Mouse (Mus musculus) thymus, postnatal 14 days (tissue): Measurements from ENCODE around the gene Olfr813.
"Not testable (repeated sequence)": the region's sequence is repeated elsewhere in the genome, so short reads cannot be mapped to it uniquely, and the experiment has no call there.

Experiments used
- DNase-seq: peaks from one replicate; pipeline ENCODE4 v3.0.0; 2021

Gene Olfr813

GRCm38 (mm10) chr10:129855067-129855466, at the start of gene Olfr813:
Gene Olfr813 (plus strand): TSS chr10:129855367.
- DNase-seq = no peak

DNA sequence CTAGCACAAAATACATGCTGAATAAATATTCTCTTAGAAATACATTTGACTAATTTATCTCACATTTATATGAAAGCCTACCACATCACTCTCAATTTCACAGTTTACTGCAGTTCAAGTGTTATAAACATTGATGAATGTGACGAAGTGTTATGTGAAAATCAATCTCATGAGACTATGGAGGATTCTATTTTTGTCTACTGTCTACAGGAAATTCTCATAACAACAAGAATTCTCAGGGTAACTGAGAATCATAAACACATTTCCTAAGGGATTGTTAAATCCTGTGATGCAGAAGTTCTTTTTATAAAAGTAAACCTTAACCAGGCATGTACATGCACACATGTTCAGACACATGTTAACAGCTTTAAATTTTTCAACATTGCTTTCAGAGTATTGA, 9.2 kb upstream of the Olfr813 start, which contains the start of gene Olfr812:
Gene Olfr812 (minus strand): TSS at position 101 of the 400 bp plus-strand sequence.
- no peak for DNase-seq

DNA sequence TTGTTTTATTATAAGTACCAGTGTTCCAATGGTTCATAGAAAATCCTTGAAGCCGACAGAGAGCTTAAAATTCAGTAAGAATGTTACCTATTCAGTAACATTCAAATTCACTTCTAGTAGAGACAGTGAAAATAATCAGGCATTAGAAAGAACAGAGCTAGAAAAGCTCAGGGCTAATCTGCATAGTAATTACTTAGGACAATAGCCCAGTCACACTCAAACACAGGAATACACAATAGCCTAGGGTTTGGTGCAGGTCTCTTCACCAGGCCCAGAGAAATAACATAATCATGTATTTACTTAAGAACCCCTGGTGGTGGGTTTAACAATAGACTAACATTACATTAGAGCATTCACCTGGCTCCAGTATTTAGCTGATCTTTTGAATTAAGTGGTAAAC, 7.8 kb upstream of the Olfr813 start:
- no peak for DNase-seq

DNA sequence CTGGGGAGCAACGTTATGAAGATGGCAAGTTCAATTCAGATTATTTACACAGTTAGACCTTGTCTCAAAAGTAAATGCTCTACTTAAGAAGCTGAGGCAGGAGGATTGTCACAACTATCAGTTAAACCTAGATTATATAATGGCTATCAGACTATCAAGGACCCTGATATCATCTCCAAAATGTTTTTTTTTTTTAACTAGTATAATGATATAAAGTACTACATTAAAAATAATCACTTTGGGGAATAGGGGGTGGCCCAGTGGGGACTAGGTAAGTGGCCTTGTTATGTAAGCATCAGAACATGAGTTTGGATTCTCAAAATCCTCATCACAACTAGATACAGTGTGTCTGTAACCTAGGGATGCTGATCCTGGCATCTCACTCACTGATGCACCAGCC, 24.6 kb downstream of the Olfr813 start, which contains the start of gene Olfr814:
Gene Olfr814 (minus strand): TSS at position 101 of the 400 bp plus-strand sequence.
- DNase-seq = not testable (repeated sequence)

DNA sequence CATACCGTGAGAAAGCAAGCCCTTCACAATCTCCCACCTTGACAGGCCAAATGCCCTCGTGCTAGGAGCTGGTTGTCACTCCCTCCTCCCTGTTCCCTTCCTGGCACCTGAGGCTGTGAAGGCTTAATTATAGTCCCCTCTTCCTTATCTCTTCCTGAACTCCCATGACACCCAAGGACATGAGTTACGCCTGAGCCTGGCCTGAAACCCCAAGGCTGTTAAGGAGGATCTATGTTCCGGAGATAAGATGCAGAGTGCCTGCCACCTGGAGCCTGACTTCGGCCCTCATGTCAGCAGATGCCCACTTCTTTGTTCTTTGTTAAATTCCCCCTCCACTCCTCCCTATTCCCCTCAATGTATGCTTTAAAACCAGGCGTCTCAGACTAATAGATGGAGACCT, 30.3 kb downstream of the Olfr813 start:
- not testable (repeated sequence) for DNase-seq

DNA sequence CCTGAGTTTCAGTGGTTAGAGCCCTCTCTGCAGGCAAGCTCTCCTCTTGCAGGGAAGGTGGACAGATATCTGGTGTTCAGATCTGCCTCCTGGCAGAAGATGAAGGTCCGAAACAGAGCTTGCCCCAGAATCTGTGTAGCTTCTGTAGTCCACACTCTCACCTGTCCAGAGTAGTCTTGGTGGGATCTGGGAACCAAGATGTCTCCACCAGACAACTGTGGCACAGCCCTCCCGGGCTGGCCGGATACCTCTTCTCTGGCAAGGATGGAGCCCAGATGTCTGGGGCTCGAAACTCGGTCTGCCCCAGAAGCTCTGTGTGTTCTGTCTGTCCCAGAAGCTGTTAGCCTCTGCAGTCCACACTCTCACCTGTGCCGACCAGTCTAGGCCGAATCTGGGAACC, 30.8 kb downstream of the Olfr813 start:
- DNase-seq = no peak

GRCm38 (mm10) chr10:129905767-129906166, 50.6 kb downstream of the Olfr813 start, which contains the start of gene Olfr815:
Gene Olfr815 (minus strand): TSS chr10:129905867.
- not testable (repeated sequence) for DNase-seq
